Mouse (Mus musculus): ENCODE measurements around the gene Evl. TPM values are rescaled to one million over a fixed set of nuclear protein-coding genes. Genes with fewer than 3 reads are reported as not detected.

Evl gene
- polyA plus RNA-seq, 1 experiment: 65.6 TPM

- no peak overlapping the region for H3K4me3 ChIP-seq (replicated peaks; ENCODE audit: extremely low read depth, low read depth, low read length)
- TF ChIP-seq CTCF (IDR thresholded peaks at IDR 0.05; ENCODE audit: insufficient read depth, low read length) (peak; percentile 75), POLR2A (IDR thresholded peaks at IDR 0.05; ENCODE audit: borderline replicate concordance, extremely low read depth, low read depth, low read length) (no peak)
- H3K4me1 ChIP-seq (ENCODE audit: control insufficient read depth, insufficient read depth, low read length): no peaks in the 10 kb centered on the region
- WGBS: 30% methylated on average over 6 of the region's 6 CpGs
- DNase-seq: no peak
Observed at GRCm38 (mm10) chr12:108541088-108541487, 13.4 kb upstream of the Evl start.

GRCm38 (mm10) chr12:108546508-108547153 is 7.9 kb upstream of the Evl start:
- no peak overlapping the region for H3K4me3 ChIP-seq (replicated peaks; ENCODE audit: extremely low read depth, low read depth, low read length)
- no peak for DNase-seq
- H3K4me1 ChIP-seq (ENCODE audit: control insufficient read depth, insufficient read depth, low read length): no peaks in the 10 kb centered on the region
- TF ChIP-seq CTCF (IDR thresholded peaks at IDR 0.05; ENCODE audit: insufficient read depth, low read length): no peak
- TF ChIP-seq POLR2A (IDR thresholded peaks at IDR 0.05; ENCODE audit: borderline replicate concordance, extremely low read depth, low read depth, low read length): no peak
- WGBS: 18% methylated on average over 10 of the region's 10 CpGs

GRCm38 (mm10) chr12:108547251-108547875 is 7.2 kb upstream of the Evl start:
- H3K4me3 ChIP-seq (replicated peaks; ENCODE audit: extremely low read depth, low read depth, low read length): no peak overlapping the region
- TF ChIP-seq CTCF (IDR thresholded peaks at IDR 0.05; ENCODE audit: insufficient read depth, low read length) (no peak), POLR2A (IDR thresholded peaks at IDR 0.05; ENCODE audit: borderline replicate concordance, extremely low read depth, low read depth, low read length) (no peak)

GRCm38 (mm10) chr12:108551731-108552130 is 2.8 kb upstream of the Evl start:
- no peak for DNase-seq
- TF ChIP-seq CTCF (IDR thresholded peaks at IDR 0.05; ENCODE audit: insufficient read depth, low read length): no peak
- no peak for TF ChIP-seq POLR2A (IDR thresholded peaks at IDR 0.05; ENCODE audit: borderline replicate concordance, extremely low read depth, low read depth, low read length)
- 90% methylated on average over 7 of the region's 7 CpGs for WGBS
- Histone ChIP-seq H3K4me1 (ENCODE audit: control insufficient read depth, insufficient read depth, low read length) (peaks cover 7% of the 10 kb centered on the region; the same call in 1 of the 2 replicates), H3K4me3 (replicated peaks; ENCODE audit: extremely low read depth, low read depth, low read length) (no peak overlapping the region)

More at GRCm38 (mm10) chr12:108547251-108547875, 7.2 kb upstream of the Evl start:
- WGBS: 71% methylated on average over 15 of the region's 15 CpGs
- DNase-seq: no peak
- no peaks in the 10 kb centered on the region for H3K4me1 ChIP-seq (ENCODE audit: control insufficient read depth, insufficient read depth, low read length)

- Histone ChIP-seq H3K4me1 (ENCODE audit: control insufficient read depth, insufficient read depth, low read length) (peaks cover 7% of the 10 kb centered on the region; the same call in 1 of the 2 replicates), H3K4me3 (replicated peaks; ENCODE audit: extremely low read depth, low read depth, low read length) (no peak overlapping the region)
- TF ChIP-seq CTCF (IDR thresholded peaks at IDR 0.05; ENCODE audit: insufficient read depth, low read length) (no peak), POLR2A (IDR thresholded peaks at IDR 0.05; ENCODE audit: borderline replicate concordance, extremely low read depth, low read depth, low read length) (no peak)
- 37% methylated on average over 6 of the region's 6 CpGs for WGBS
- DNase-seq: no peak
Observed at GRCm38 (mm10) chr12:108553079-108553478, 1.4 kb upstream of the Evl start.

GRCm38 (mm10) chr12:108554861-108555556 is 489 bp downstream of the Evl start:
- 1% methylated on average over 94 of the region's 100 CpGs for WGBS
- H3K4me1 ChIP-seq (ENCODE audit: control insufficient read depth, insufficient read depth, low read length): peaks cover 7% of the 10 kb centered on the region; the same call in 1 of the 2 replicates
- H3K4me3 ChIP-seq (replicated peaks; ENCODE audit: extremely low read depth, low read depth, low read length): peak overlapping the region; percentile 75
- peak; percentile 50 for DNase-seq
- TF ChIP-seq CTCF (IDR thresholded peaks at IDR 0.05; ENCODE audit: insufficient read depth, low read length) (no peak), POLR2A (IDR thresholded peaks at IDR 0.05; ENCODE audit: borderline replicate concordance, extremely low read depth, low read depth, low read length) (no peak)

- Histone ChIP-seq H3K4me3 (replicated peaks; ENCODE audit: extremely low read depth, low read depth, low read length) (no peak overlapping the region), H3K4me1 (ENCODE audit: control insufficient read depth, insufficient read depth, low read length) (peaks cover 3% of the 10 kb centered on the region; the same call in 1 of the 2 replicates)
- TF ChIP-seq CTCF (IDR thresholded peaks at IDR 0.05; ENCODE audit: insufficient read depth, low read length): no peak
- no peak for TF ChIP-seq POLR2A (IDR thresholded peaks at IDR 0.05; ENCODE audit: borderline replicate concordance, extremely low read depth, low read depth, low read length)
- DNase-seq: no peak
Observed at GRCm38 (mm10) chr12:108558194-108558593, 3.7 kb downstream of the Evl start.

- no peaks in the 10 kb centered on the region for H3K4me1 ChIP-seq (ENCODE audit: control insufficient read depth, insufficient read depth, low read length)
- no peak overlapping the region for H3K4me3 ChIP-seq (replicated peaks; ENCODE audit: extremely low read depth, low read depth, low read length)
- no peak for DNase-seq
- TF ChIP-seq CTCF (IDR thresholded peaks at IDR 0.05; ENCODE audit: insufficient read depth, low read length) (peak; percentile 45; the same call in 1 of the 2 replicates), POLR2A (IDR thresholded peaks at IDR 0.05; ENCODE audit: borderline replicate concordance, extremely low read depth, low read depth, low read length) (no peak)
- WGBS: 92% methylated on average over 3 of the region's 3 CpGs
Observed at GRCm38 (mm10) chr12:108563238-108563637, 8.7 kb downstream of the Evl start.

GRCm38 (mm10) chr12:108564910-108565506 is 10.5 kb downstream of the Evl start:
- no peak overlapping the region for H3K4me3 ChIP-seq (replicated peaks; ENCODE audit: extremely low read depth, low read depth, low read length)
- TF ChIP-seq POLR2A (IDR thresholded peaks at IDR 0.05; ENCODE audit: borderline replicate concordance, extremely low read depth, low read depth, low read length) (no peak), CTCF (IDR thresholded peaks at IDR 0.05; ENCODE audit: insufficient read depth, low read length) (no peak)
- no peak for DNase-seq
- H3K4me1 ChIP-seq (ENCODE audit: control insufficient read depth, insufficient read depth, low read length): no peaks in the 10 kb centered on the region
- 77% methylated on average over 12 of the region's 12 CpGs for WGBS

All from lung, adult 2 months (tissue).